Mouse (Mus musculus): ENCODE results near the gene Fkbp8.

Fkbp8 gene

DNA sequence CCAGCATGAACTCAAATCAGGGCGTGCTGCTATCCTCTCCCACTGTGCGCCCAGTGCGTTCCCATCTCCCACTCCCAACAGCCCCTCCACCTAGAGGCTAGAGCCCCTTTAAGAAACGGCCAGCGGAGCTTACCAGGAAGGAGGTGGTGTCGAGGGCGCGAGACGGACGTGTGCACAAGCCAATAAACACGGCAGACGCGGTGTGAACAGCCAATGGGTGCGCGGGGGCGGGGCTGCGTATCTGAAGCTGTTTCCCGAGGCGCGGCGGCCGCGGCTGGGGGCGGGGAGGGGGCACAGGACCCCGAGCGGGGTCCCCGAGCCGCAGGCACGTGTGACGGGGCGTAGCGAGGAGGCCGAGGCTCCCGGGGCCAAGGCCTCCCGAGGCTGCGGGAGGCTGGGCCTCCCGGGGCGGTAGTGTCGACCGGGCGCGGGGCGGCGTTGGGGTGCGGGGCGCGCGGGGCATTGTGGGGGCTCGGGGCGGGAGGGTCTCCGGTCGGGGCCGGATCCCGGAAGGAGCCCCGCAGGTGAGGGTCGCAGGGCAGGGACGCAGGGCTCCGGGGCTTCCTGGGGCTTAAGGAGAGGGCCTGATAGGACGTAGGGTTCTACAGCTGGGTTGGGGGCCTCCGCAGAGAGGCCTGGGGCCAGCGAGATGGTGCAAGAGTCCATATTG, at the start of gene Fkbp8, which contains the start of gene Kxd1:
Gene Fkbp8, plus strand, starts transcription at position 213 of the 670 bp plus-strand sequence.
Gene Kxd1, minus strand, starts transcription at position 445 of the 670 bp plus-strand sequence.
- peak; percentile 93 for DNase-seq (ENCODE audit: low read depth, low spot score)

DNA sequence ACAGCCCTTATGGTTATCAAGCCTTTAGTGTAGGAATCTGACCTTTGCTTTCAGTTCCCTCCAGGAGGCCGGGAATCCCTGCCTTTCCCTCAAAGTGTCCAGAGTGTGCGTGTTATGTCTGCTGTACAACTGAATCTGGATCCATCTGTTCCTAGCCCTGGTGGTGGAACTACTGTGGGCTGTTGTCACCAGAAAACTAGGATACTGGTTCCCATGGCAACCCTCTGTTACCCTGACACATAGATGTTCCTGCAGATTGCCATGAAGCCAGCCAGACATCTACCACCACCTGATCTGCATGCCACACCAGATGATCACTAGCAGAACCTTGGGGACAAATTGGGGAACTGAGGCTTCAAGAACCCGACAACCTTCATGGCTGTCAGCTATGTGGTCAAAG, 45.6 kb upstream of the Fkbp8 start:
- no peak for DNase-seq (ENCODE audit: low read depth, low spot score)

DNA sequence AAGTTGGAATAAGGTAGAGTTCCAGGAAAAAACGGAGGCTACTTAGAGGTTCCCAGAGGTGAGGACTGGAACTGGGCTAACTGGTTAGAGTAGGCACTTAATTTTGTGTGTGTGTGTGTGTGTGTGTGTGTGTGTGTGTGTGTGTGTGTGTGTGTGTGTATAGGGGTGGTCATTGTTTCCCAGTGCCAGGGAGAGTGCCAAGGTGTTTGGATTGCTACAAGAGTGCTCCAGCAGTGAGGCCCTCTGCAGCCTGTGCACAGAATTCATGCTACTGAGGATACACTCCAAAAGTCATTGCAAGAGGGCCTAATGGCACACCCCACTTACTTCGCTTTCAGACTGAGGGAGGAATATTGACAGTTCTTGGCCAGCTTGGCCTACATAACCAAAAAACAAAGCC, 44.6 kb upstream of the Fkbp8 start:
- no peak for DNase-seq (ENCODE audit: low read depth, low spot score)

DNA sequence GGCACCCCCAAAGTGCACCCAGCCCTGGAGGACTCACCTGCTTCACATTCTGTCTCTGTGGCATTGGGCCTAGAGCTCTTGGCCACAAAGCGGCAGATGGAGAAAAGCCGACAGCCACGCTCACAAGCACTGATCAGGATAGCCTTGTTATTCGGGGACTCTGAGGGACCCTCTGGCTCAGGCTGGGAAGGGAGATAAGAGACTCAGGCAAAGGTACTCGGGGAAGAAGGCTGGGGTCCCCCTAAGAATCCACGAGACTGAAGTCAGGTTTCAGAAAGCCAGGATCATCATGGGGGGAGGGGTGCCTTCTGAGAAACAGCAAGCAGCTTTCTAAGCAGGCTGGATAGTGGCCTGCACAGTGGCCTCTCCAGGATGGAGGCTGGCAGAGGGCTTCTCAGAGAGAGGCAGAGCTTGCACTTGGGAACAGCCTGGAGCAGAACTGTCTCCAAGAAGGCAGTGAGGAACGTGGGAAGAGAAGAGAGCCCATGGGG, 41.3 kb upstream of the Fkbp8 start:
- no peak for DNase-seq (ENCODE audit: low read depth, low spot score)

DNA sequence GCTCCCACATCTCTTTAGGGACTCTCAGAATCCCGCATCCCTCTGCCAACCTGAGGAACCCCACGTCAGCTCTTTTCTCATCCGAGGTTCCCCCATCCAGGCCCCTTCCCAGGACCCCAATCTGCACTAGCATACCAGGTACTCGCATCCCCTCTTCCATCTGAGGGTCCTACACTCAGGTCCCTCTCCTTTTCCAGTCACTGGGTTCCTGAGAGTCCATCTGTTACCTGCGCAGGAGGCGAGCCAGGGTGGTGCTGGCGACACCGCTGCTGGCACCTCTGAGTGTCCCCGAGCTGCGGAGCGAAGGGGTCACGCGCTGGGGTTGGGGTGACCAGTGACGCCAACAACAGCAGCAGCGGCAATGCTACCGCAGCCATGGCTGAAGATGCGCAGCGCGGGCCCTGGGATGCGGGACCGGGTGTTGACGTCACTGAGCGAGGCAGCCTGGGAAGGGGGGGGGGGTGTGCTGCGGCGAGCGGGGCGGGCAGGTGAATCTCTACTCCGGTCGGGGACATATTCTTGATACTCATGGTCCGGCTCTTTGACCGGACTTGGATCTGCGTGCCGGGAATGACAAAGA, 40.5 kb upstream of the Fkbp8 start, which contains the start of gene Tmem59l:
Gene Tmem59l, minus strand, starts transcription at position 418 of the 580 bp plus-strand sequence.
- DNase-seq (ENCODE audit: low read depth, low spot score), result no peak

DNA sequence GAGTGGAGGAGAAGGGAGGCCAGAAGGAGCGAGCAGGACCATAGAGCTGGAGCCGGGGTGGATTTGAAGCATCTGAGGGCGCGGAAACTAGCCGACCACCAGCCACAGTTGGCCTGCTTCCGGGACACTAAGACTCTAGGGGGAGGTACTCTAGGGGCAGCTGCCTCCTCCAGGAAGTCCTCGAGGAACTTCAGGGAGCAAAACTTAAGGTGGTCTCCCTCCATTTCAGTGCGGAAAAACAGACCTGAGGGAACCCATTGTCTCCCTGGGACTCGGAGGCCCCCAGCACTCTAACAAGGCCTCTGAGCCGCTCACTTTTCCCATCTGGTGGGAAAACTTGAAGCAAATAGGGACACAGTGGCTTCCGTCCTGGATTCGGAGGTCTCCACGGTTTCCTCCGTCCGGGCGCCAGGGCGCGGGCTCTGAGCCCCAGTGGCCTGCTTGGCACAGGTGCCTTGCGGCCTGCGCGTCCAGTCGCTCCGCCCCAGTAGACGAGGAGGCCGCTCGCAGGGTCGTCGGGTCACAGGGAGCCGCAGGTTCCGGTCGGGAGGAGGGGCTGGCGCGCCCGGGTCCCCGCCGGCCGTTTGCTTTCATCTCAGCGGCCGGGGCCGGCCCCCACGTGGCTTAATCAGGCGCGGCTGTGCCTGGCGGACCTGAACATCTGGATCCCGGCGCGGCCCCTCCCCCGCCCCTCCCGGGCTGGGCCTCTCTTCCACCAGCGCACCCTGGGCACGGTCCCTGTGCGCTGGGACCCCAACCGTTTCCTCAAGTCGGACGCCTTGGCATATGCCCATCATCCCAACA, 39.3 kb upstream of the Fkbp8 start:
- DNase-seq (ENCODE audit: low read depth, low spot score), result no peak

DNA sequence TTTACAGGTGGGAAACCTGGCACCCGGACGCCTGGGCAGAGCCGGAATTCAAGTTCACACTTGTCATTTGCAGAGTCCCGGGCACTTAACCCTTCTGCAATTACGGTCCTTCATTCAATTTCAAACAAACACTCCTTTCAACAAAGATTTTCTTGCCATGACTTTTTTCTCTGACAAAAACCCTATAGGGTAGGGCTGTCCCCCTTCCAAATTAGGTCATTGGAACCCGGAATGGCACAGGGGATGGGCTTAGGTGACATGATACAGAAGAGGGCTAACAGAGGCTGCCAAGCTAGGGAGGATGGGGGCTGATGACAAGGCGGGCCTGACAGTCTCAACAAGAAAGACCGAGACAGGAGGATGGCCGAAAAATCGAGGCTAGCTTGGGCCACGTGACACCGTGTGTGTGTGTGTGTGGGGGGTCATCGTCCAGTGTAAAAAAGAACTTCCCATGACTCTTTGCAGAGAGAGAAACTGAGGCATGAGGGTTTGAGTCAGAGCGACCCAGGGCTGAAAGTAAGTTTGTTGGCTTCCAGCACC, 38.5 kb upstream of the Fkbp8 start:
- no peak for DNase-seq (ENCODE audit: low read depth, low spot score)

DNA sequence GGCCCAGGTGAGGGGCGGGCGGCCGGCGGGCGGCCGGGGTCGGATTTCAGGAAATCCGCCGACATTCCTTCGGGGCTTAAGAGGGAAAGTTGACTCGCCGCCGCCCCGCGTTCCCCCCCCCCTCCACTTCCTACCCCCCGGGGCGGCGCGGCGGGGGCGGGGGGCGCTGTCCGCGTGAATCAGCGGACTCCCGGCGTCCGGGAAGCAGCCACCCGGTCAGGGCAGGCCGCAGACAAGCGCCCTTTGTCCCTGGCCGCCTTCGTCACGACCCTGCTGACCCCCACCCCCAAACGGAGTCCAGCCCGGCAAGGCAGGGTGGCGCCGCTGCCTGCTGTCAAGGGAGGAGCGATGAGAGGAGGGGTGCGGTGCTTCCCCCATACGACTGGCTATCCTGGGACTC, 37.9 kb upstream of the Fkbp8 start:
- no peak for DNase-seq (ENCODE audit: low read depth, low spot score)

DNA sequence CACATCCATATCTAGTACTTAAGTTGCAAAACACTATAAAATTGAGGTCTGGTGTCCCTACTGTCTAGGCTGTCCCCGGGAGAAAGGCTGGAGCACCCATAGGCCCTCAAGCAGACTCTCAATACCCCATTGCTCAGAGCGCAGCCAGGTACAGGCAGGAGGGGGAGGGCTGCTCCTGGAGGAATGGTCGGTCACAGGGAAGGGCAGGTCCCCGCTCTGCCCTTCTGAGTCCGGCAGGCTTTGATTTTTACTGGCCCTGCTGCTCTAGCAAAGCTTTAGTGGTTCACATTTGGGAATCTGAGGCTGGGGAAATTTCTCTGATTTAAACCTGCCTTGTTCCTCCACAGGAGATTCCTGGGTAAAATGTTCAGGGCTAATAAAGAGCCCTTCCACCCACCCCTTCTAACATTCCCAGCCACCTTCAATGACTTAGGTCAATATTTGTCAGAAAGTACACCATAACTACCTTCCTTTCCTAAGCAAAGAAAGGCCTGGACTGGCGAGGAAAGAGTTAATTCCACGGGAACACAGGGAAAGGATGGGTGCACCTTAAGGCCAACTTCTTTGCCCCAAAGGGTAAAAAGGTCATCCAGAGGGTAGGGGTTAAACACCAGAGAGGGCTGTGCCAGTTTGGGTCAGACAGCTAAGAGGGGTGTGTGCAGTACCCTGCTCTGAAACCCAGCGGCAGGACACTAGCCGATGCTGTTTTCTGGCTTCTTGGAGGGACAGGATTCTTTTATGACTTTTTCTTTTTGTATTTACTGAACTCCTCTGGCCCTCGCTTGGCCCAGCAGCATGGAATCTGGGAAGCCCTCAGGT, 37.3 kb upstream of the Fkbp8 start:
- no peak for DNase-seq (ENCODE audit: low read depth, low spot score)

DNA sequence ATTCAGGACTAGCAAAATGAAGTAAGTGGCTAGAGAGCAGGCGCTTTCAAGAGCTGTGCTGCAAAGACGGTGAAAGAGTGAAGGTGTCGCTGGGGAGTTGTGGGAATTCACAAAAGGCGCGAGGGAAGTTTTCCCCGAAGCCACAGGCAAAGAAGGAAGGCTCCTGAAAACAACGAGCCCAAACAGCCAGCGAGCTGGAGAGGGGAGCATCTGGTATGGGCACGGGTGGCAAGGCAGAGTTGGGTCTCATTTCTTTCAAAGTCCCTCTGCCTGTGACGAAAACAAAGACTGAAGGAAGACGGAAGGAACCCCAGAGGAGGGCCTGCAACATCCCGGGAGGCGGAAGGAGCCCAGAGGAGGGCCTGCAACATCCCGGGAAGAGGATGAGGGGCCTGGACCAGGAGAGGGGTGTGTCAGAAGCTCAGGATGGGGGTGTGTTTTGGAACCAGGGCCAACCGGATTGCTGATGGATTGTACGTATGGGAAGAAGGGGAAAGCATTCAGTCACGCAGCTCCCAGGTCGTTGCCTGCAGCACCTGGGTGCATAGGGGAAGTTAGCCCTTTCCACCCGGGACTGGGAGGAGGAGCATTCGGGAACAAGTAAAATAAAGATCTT, 36.5 kb upstream of the Fkbp8 start:
- DNase-seq (ENCODE audit: low read depth, low spot score), result no peak

DNA sequence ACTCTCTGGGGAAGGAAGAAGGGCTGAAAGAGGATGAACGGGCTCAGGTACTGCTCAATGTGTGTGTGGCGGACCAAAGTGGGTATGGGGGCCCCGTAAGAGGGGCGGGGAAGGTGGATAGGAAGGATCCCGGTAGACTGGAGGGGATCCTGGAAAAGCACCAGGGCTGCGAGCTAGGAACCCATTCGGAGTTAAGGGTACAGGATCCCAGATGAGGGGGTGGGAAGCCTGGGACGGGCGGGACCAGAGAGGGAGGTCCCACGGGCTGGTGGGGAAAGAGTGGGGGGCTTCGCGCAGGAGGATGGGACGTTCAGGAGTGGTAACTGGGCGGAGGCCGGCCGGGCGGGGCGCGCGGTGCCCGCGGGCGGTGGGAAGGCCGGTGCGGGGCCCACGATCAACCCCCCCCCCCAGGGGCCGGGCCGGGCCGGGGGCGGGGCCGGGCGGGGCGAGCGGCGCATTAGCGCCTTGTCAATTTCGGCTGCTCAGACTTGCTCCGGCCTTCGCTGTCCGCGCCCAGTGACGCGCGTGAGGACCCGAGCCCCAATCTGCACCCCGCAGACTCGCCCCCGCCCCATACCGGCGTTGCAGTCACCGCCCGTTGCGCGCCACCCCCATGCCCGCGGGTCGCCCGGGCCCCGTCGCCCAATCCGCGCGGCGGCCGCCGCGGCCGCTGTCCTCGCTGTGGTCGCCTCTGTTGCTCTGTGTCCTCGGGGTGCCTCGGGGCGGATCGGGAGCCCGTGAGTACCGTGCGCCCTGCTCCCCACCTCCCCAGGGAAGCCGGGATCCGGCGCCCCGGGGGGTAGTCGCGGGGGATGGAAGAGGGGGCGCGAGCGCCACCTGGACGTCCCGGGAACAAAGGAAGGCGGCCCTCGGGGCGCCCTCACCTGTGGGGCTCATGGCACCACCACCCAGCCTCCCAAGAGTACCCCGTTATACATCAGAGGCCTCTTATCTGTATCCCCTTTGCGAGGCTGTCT, 34.6 kb upstream of the Fkbp8 start, which contains the start of gene Crlf1:
Gene Crlf1, plus strand, starts transcription at position 495 of the 977 bp plus-strand sequence.
- DNase-seq (ENCODE audit: low read depth, low spot score), result no peak

DNA sequence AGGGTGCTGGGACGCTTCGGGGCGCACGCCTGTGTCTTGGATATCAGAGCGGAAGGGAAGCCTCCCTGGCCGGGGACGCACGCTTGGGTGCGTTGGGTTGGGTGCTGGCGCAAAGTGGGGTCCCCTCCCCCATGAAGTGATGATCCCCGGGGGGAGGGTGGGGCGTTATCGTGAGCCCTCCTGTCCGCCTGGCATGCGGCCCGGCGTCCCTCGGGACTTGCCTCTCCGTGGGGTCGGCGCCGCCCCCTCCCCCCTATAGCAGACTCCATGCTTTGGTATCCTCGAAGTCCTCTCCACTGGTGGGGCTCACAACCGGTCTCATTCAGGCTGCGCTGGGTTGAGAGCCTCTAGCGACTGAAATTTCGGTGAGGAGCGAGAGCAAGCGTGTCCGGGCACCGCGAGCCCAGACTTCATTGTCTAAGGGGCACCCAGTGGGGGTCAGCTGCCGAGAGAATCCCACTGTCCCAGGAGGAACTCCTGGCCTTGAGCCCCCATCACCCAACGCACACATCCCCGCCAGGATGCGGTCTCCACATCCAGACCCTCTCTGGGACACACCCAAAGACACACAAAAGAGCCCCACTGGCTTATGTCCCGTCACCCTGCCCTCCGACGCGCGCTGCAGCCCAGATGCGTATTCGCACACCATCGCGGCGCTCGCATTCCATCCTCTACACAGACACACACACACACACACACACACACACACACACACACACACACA, 33.7 kb upstream of the Fkbp8 start:
- DNase-seq (ENCODE audit: low read depth, low spot score), result no peak

DNA sequence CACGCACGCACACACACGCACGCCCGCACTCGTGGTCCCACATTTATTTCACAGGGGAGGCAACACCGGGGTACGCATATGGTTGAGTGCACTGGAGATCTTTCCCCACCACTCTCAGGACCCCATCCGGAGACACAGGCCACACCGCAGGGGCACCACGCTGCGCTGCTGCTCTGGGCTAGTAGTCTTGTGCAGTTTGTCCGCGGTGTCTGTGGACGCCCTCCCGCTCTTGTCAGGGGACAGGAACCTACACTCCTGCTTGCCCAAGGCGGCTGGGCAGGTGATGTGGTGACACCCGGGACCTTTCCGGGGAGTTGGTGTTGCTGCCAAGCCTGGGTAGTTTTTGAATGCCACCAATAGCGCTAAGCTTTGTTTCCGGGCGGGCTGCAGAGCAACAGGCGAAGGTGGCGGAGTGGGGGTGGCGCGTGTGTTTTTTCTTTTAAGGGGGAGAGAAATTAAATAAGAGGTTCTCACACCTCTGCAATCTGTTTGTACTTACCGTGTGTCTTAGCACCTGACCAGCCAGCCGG, 33.0 kb upstream of the Fkbp8 start:
- DNase-seq (ENCODE audit: low read depth, low spot score), result no peak

DNA sequence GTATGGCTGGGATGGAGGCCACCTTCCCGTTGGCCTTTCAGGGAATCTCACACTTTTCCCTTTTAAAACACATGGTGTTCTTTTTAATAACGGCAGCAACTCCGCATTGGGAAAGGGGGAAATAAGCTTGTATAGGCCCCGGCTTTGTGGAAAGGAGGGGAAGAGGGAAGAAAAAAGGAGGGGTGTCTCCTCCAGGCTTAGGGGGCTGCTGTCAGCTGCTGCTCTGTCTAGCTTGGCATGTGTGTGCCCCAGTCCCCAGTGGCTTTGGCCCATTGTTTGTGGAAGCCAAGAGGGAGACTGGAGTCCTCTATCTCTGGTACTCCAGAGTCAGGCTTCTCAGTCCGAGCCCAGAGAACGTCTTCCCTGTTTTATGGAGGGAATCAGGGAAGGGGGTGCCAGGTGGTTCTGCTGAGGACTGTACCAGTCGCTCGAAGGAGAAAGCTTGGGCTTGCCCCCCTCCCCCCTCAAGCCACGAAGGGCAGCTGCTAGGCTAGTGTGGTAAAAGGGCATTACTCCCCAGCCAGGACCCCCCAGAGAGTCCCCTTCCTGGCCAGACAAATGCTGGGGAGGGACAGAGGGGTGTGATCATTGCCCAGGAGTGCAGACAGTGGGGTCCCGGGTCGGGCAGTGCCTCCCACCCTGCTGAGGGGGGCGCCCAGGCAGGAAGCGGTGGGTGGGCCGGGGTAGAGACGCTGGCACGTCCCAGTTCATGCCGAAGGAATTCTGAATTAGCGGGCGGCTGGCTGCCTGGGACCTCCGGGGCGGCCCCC, 32.3 kb upstream of the Fkbp8 start:
- no peak for DNase-seq (ENCODE audit: low read depth, low spot score)

DNA sequence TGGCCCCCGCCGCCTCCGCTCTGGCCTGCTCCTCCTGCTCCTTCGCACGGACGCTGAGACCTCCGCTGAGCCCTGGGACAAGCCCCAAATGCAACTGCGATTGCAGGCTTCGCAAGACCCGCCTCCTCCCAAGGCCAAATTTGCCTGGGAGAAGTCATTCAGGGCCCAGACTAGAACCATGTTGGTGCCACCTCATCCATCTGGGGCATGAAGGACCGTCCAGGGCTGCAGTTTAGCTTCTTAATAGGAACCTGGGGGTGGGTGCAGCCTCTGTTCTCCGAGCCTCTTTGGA, 31.8 kb upstream of the Fkbp8 start:
- no peak for DNase-seq (ENCODE audit: low read depth, low spot score)

DNA sequence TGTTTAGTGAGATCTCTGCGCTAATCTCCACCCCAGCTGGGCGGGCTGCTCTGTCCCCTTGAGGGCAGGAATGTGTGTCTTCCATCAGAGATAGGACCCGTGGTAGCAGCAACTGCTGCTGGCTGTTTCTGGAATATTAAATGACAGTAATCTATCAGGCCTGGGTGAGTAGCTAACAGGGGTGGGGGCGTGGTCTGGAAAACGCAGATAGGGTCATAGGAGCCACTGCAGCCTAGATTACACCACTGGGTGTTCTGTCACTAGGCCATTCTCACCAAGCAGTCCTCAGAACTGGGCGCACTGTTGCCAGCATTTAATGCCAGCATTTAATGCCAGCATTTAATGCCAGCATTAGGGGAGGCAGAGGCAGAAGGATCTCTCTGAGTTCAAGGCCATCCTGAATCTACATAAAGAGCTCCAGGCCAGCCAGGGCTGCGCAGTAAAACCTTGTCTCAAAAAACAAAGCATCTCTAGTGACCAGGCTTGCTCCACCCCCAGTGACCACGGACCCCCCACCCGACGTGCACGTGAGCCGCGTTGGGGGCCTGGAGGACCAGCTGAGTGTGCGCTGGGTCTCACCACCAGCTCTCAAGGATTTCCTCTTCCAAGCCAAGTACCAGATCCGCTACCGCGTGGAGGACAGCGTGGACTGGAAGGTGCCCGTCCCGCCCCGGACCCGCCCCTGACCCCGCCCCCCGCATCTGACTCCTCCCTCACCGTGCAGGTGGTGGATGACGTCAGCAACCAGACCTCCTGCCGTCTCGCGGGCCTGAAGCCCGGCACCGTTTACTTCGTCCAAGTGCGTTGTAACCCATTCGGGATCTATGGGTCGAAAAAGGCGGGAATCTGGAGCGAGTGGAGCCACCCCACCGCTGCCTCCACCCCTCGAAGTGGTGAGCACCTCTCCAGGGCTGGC, 26.9 kb upstream of the Fkbp8 start:
- DNase-seq (ENCODE audit: low read depth, low spot score), result no peak
